In the genomic region with DNA sequence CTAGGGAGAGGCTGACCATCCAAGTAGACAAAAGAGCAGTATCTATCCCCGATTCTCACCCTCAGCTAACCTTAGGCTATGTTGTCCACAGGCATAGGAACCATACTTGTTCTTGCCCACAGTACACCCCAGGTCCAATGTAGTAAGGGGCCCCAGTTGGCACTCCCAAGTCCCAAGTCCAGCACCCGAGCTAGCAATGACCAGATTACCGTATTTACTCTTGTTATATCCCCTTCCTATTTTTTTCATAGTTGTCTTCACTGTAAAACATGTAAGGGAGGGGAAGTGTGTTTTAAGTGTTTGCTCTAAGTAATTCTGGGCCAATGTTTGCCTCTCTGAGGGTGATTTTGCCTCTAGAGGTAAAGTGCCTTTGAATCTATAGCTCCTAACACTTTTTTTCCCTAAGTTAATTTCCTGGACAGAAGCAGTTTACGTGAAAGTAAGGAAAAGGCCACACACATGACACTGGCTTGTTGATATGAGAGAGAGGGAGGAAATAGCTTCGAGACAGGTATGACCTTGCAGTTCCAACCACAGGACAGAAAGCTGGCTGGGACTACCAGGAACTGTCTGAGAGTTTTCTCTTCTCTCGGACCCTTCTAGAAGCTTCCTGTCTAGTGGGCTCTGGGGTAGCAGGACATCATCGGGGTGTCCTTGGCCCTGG, we compare ENCODE assay signal across 20 mouse cellular contexts. TPM values are rescaled to one million over a fixed set of nuclear protein-coding genes. Genes with fewer than 3 reads are reported as not detected.
DNase-seq lines count a peak whose midpoint lies in the region; ATAC-seq lines count a peak whose summit lies in the region.
"Had no signal": no experiment of that assay in that cellular context is flagged by ENCODE, and none has a peak within 500 bp of the region (broad histone marks: within the 10 kb centered on the region; RNA-seq: fewer than 3 reads in every experiment).

A gene (minus strand): TSS at position 140 of the 664 bp plus-strand sequence.

- no peaks in the 10 kb centered on the region for H3K27me3 ChIP-seq in lung, embryonic 16.5 days (ENCODE audit: control insufficient read depth, insufficient read depth, low read depth, low read length)
- H3K27me3 ChIP-seq in liver, embryonic 12.5 days (replicated peaks) = no peaks in the 10 kb centered on the region
- no peaks in the 10 kb centered on the region for H3K27me3 ChIP-seq in stomach, embryonic 16.5 days (ENCODE audit: control insufficient read depth, insufficient read depth, low read length)
- no peaks in the 10 kb centered on the region for H3K27me3 ChIP-seq in hindbrain, embryonic 13.5 days
- H3K27me3 ChIP-seq: hindbrain, embryonic 15.5 days; limb, embryonic 13.5 days had no signal

- no peak within 1 kb of the TSS for H3K27ac ChIP-seq in lung, embryonic 16.5 days (ENCODE audit: low read length)
- H3K27ac ChIP-seq in liver, embryonic 12.5 days = peak within 1 kb of the TSS; percentile 52; the same call in 1 of the 2 replicates
- peak within 1 kb of the TSS; percentile 89 for H3K27ac ChIP-seq in stomach, embryonic 16.5 days (ENCODE audit: low read length)
- no peak within 1 kb of the TSS for H3K27ac ChIP-seq in hindbrain, embryonic 13.5 days
- H3K27ac ChIP-seq: hindbrain, embryonic 15.5 days; layer of hippocampus, adult 2 months; left cerebral cortex, adult 2 months; limb, embryonic 13.5 days had no signal

- no peak for DNase-seq in lung, postnatal 36 days
- peak; percentile 72 for DNase-seq in kidney, adult 9 months
- DNase-seq in cerebellum, adult 8-10 months = no peak
- no peak for DNase-seq in MN1 (ENCODE audit: low spot score)
- DNase-seq: cerebellum, postnatal 10 days; forebrain, postnatal 0 days; right cerebral cortex, postnatal 25 days had no signal

- H3K36me3 ChIP-seq in lung, embryonic 16.5 days (ENCODE audit: control insufficient read depth, insufficient read depth, low read length) = no peaks in the 10 kb centered on the region
- H3K36me3 ChIP-seq in liver, embryonic 12.5 days = no peaks in the 10 kb centered on the region
- no peaks in the 10 kb centered on the region for H3K36me3 ChIP-seq in stomach, embryonic 16.5 days (ENCODE audit: control insufficient read depth, insufficient read depth, low read length)
- no peaks in the 10 kb centered on the region for H3K36me3 ChIP-seq in hindbrain, embryonic 13.5 days
- H3K36me3 ChIP-seq: G1E; hindbrain, embryonic 15.5 days; limb, embryonic 13.5 days had no signal

- H3K9me3 ChIP-seq in lung, embryonic 16.5 days (ENCODE audit: control insufficient read depth, low read length) = no peaks in the 10 kb centered on the region
- H3K9me3 ChIP-seq in liver, embryonic 12.5 days (replicated peaks) = no peaks in the 10 kb centered on the region
- no peaks in the 10 kb centered on the region for H3K9me3 ChIP-seq in stomach, embryonic 16.5 days (replicated peaks; ENCODE audit: control insufficient read depth, low read length)
- H3K9me3 ChIP-seq in hindbrain, embryonic 13.5 days = no peaks in the 10 kb centered on the region
- H3K9me3 ChIP-seq: G1E; hindbrain, embryonic 15.5 days; limb, embryonic 13.5 days had no signal

- H3K4me3 ChIP-seq in lung, embryonic 16.5 days (ENCODE audit: low read length) = no peak within 1 kb of the TSS
- peak within 1 kb of the TSS; percentile 30 for H3K4me3 ChIP-seq in liver, embryonic 12.5 days
- H3K4me3 ChIP-seq in stomach, embryonic 16.5 days (replicated peaks; ENCODE audit: low read length) = peak within 1 kb of the TSS; percentile 37
- H3K4me3 ChIP-seq in hindbrain, embryonic 13.5 days = no peak within 1 kb of the TSS
- H3K4me3 ChIP-seq: hindbrain, embryonic 15.5 days; layer of hippocampus, adult 2 months; left cerebral cortex, adult 2 months; limb, embryonic 13.5 days had no signal

- H3K4me1 ChIP-seq in lung, embryonic 16.5 days (replicated peaks; ENCODE audit: control insufficient read depth, insufficient read depth, low read length) = peaks cover 7% of the 10 kb centered on the region; the same call in 1 of the 2 replicates
- peaks cover 4% of the 10 kb centered on the region; the same call in 1 of the 2 replicates for H3K4me1 ChIP-seq in liver, embryonic 12.5 days
- no peaks in the 10 kb centered on the region for H3K4me1 ChIP-seq in stomach, embryonic 16.5 days (ENCODE audit: control insufficient read depth, insufficient read depth, low read length)
- H3K4me1 ChIP-seq in hindbrain, embryonic 13.5 days (replicated peaks) = no peaks in the 10 kb centered on the region
- H3K4me1 ChIP-seq: hindbrain, embryonic 15.5 days had no signal

- WGBS in lung, embryonic 16.5 days = 42% methylated on average over 7 of the region's 7 CpGs
- WGBS in liver, embryonic 12.5 days (ENCODE audit: insufficient replicate concordance) = 45% methylated on average over 7 of the region's 7 CpGs
- 49% methylated on average over 7 of the region's 7 CpGs for WGBS in stomach, embryonic 16.5 days
- WGBS in hindbrain, embryonic 13.5 days = 76% methylated on average over 7 of the region's 7 CpGs

- no peak within 1 kb of the TSS for H3K9ac ChIP-seq in lung, embryonic 16.5 days (ENCODE audit: low read length)
- no peak within 1 kb of the TSS for H3K9ac ChIP-seq in liver, embryonic 12.5 days
- H3K9ac ChIP-seq in stomach, embryonic 16.5 days (ENCODE audit: low read length) = peak within 1 kb of the TSS; percentile 63; the same call in 1 of the 2 replicates
- no peak within 1 kb of the TSS for H3K9ac ChIP-seq in hindbrain, embryonic 13.5 days
- H3K9ac ChIP-seq: forebrain, postnatal 0 days; hindbrain, embryonic 15.5 days; limb, embryonic 13.5 days had no signal

- peak within 1 kb of the TSS; percentile 14 for H3K4me2 ChIP-seq in lung, embryonic 16.5 days (ENCODE audit: low read depth, low read length)
- peak within 1 kb of the TSS; percentile 36 for H3K4me2 ChIP-seq in liver, embryonic 12.5 days
- H3K4me2 ChIP-seq in stomach, embryonic 16.5 days (ENCODE audit: low read depth, low read length) = peak within 1 kb of the TSS; percentile 38
- no peak within 1 kb of the TSS for H3K4me2 ChIP-seq in hindbrain, embryonic 13.5 days
- H3K4me2 ChIP-seq: hindbrain, embryonic 15.5 days; limb, embryonic 13.5 days had no signal

- ATAC-seq in lung, embryonic 16.5 days (ENCODE audit: low read depth) = no peak
- peak; percentile 51; the same call in 1 of the 2 replicates for ATAC-seq in liver, embryonic 12.5 days
- ATAC-seq in stomach, embryonic 16.5 days (ENCODE audit: insufficient read depth, low FRiP score) = peak; percentile 85; the same call in 1 of the 2 replicates
- ATAC-seq in hindbrain, embryonic 13.5 days (ENCODE audit: low FRiP score) = no peak
- ATAC-seq: forebrain, postnatal 0 days had no signal

RNA-seq across cellular contexts. Expression of the gene that starts here (rescaled TPM):
- polyA plus RNA-seq in lung, embryonic 16.5 days (2015; fragmentation: Nextera tagmentation; extraction: Ambion mirVana) = 0.19 TPM in 1 of 2 replicates, not detected in the other
- 1.4 and 1.8 TPM in 2 replicates for polyA plus RNA-seq in liver, embryonic 12.5 days (2016; fragmentation: Nextera tagmentation; extraction: Ambion mirVana)
- 8.6 and 9.2 TPM in 2 replicates for polyA plus RNA-seq in stomach, embryonic 16.5 days (2015; fragmentation: Nextera tagmentation; extraction: Ambion mirVana)
- polyA plus RNA-seq in hindbrain, embryonic 13.5 days (2015; fragmentation: Nextera tagmentation; extraction: Ambion mirVana) = 0.09 TPM in 1 of 2 replicates, not detected in the other
- polyA plus RNA-seq: forebrain, postnatal 0 days; G1E; heart, postnatal 0 days; hindbrain, embryonic 15.5 days; limb, embryonic 13.5 days; midbrain, postnatal 0 days; neural tube, embryonic 11.5 days; thymus, postnatal 0 days had no signal

Comparison
In these comparisons a context has a peak if more than half of its experiments do, and no peak if none do; other contexts are left out.
1. ATAC-seq: peak in liver, embryonic 12.5 days (single experiment) and stomach, embryonic 16.5 days (single experiment); none in lung, embryonic 16.5 days (single experiment) and hindbrain, embryonic 13.5 days (single experiment).
2. H3K27ac ChIP-seq: peak in liver, embryonic 12.5 days (single experiment) and stomach, embryonic 16.5 days (single experiment); none in lung, embryonic 16.5 days (single experiment) and hindbrain, embryonic 13.5 days (single experiment).
3. H3K4me3 ChIP-seq: peak in liver, embryonic 12.5 days (single experiment) and stomach, embryonic 16.5 days (single experiment); none in lung, embryonic 16.5 days (single experiment) and hindbrain, embryonic 13.5 days (single experiment).